Mouse (Mus musculus) G1E-ER4 (cell line): ENCODE measurements around the gene Ssr2. TPM values are rescaled to one million over a fixed set of nuclear protein-coding genes. Genes with fewer than 3 reads are reported as not detected.
A peak's percentile ranks its signal among the peaks of the same experiment; 100 is the strongest.

Experiments used
- GATA1 ChIP-seq: IDR thresholded peaks from one replicate; pipeline ENCODE4 v1.8.0; 2012; ENCODE audit warnings: low read length, inconsistent platforms
- polyA plus RNA-seq: library from polyadenylated mRNA; stranded (reverse); fragments of >175 nt; gene quantifications from 2 replicates; pipeline ENCODE4 v1.2.3, GENCODE M21; 2012

Gene Ssr2
- polyA plus RNA-seq, 1 experiment, result 79.2 TPM

- no peak for TF ChIP-seq GATA1
Measured at GRCm38 (mm10) chr3:88536103-88536930, 39.4 kb upstream of the Ssr2 start.

- TF ChIP-seq GATA1, result no peak
Measured at GRCm38 (mm10) chr3:88537146-88537545, 38.5 kb upstream of the Ssr2 start.

- no peak for TF ChIP-seq GATA1
Measured at GRCm38 (mm10) chr3:88538271-88539145, 37.2 kb upstream of the Ssr2 start.

GRCm38 (mm10) chr3:88539397-88539796 is 36.3 kb upstream of the Ssr2 start:
- no peak for TF ChIP-seq GATA1

- TF ChIP-seq GATA1, result no peak
Measured at GRCm38 (mm10) chr3:88540085-88540484, 35.6 kb upstream of the Ssr2 start.

GRCm38 (mm10) chr3:88541622-88542401 is 33.9 kb upstream of the Ssr2 start:
- no peak for TF ChIP-seq GATA1

GRCm38 (mm10) chr3:88542486-88542885 is 33.2 kb upstream of the Ssr2 start:
- no peak for TF ChIP-seq GATA1

GRCm38 (mm10) chr3:88543174-88543573 is 32.5 kb upstream of the Ssr2 start:
- no peak for TF ChIP-seq GATA1

GRCm38 (mm10) chr3:88543651-88544410 is 31.8 kb upstream of the Ssr2 start:
- TF ChIP-seq GATA1, result peak; percentile 46

GRCm38 (mm10) chr3:88544514-88544913 is 31.2 kb upstream of the Ssr2 start:
- no peak for TF ChIP-seq GATA1

- no peak for TF ChIP-seq GATA1
Measured at GRCm38 (mm10) chr3:88544955-88545591, 30.6 kb upstream of the Ssr2 start.

GRCm38 (mm10) chr3:88546674-88547418 is 28.8 kb upstream of the Ssr2 start:
- TF ChIP-seq GATA1, result no peak

GRCm38 (mm10) chr3:88548180-88548917 is 27.3 kb upstream of the Ssr2 start, which contains the start of gene Rab25:
Gene Rab25, minus strand, starts transcription at chr3:88548300.
- TF ChIP-seq GATA1, result no peak

GRCm38 (mm10) chr3:88551586-88551985 is 24.1 kb upstream of the Ssr2 start:
- TF ChIP-seq GATA1, result no peak
